Mouse (Mus musculus): ENCODE results near the gene Cbx4. TPM values are rescaled to one million over a fixed set of nuclear protein-coding genes. Genes with fewer than 3 reads are reported as not detected.

Gene Cbx4
- polyA plus RNA-seq (2015; fragmentation: Nextera tagmentation; extraction: Ambion mirVana): 25.1 and 26.8 TPM in 2 replicates

GRCm38 (mm10) chr11:119086144-119086971 lies at the start of gene Cbx4:
Gene Cbx4 (minus strand): TSS chr11:119086221.
- peak; percentile 98 for DNase-seq (ENCODE audit: low spot score)

DNA sequence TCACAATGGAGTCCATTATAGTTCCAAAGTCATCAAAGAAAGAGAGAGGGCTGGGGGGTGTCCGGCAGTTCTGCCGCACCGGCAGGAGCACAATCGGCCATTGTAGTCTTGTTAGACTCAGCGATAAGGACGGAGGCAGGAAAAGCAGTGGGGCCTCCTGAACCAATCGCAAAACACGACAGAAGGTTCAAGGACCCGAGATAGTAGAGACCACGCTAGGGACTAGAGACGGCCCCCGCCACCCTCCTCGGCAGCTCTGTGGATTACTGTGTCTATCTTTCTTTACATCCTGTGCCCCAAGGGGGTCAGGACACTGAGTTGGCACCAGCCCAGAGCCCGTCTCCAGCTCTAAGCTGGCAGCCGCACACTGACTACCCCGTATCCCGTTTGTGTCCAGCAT lies 48.6 kb upstream of the Cbx4 start:
- peak; percentile 33 for DNase-seq (ENCODE audit: low spot score)

DNA sequence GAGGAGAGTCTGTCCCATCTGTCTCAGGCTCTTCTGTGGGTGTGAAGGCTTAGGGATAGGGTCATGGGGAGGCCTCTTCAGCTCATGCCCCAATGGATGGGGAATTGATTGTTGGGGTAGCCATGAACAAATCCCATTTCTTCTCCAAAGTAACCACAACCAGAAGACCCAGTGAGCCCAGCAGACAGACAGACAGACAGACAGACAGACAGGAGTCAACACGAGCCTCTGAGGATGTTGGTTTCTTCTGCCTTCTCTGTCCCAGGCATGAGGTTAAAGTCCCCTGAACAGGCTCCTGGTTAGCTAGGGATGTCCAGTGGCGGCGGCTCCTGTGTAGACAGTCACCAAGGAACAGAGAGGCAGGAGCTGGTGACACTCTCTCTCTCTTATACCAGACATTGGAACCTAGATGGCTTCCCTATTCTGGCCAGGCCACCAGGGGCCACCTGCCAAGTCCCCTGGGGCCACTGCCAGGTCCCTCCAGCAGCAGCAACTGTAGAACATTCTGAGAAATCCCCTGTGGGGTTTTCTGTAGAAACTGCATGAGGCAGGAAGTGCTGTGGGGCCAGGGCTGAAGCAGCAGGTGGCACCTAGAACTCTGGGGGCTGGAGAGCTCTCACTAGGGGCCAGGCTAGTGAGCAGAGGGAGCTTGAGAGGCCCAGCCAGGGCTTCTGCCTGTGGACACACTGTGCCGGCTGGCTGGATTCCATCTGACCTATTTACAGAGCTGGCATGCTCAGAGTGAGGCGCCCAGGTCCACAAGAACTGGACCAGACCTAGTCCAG lies 47.6 kb upstream of the Cbx4 start:
- peak; percentile 74 for DNase-seq (ENCODE audit: low spot score)

GRCm38 (mm10) chr11:119132198-119133035 lies 46.4 kb upstream of the Cbx4 start:
- DNase-seq (ENCODE audit: low spot score): no peak

DNA sequence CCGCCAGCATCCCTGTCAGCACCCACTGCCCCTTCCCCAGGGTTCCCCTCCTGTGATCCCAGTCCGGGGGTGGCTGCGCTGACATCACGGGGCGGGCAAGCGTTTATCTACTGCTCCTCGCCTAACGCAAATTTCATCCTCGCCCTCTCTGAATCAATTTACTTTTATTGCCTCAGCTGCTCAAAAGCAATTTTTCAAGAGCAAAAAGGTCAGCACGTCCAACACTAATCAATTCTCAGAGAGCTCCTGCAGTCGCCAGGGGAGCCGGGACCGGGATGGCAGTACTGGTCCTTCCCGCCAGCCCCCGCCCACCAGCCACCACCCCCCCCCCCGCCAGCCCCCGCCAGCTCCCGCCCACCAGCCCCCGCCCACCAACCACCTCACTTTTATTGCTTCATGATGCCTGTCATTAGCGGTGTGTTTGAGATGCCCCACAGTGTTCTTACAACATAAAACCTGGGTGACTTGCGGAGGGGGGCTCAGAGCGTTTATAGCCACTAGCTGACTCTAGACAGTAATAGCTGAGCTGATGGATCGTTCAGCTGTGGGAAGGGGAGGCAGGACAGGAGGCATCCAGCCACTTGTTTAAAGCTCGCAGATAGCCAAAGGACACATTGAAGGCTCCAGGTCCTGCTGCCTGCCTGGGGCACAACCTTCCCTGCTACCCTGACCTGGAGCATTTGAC lies 44.2 kb upstream of the Cbx4 start:
- DNase-seq (ENCODE audit: low spot score): no peak

DNA sequence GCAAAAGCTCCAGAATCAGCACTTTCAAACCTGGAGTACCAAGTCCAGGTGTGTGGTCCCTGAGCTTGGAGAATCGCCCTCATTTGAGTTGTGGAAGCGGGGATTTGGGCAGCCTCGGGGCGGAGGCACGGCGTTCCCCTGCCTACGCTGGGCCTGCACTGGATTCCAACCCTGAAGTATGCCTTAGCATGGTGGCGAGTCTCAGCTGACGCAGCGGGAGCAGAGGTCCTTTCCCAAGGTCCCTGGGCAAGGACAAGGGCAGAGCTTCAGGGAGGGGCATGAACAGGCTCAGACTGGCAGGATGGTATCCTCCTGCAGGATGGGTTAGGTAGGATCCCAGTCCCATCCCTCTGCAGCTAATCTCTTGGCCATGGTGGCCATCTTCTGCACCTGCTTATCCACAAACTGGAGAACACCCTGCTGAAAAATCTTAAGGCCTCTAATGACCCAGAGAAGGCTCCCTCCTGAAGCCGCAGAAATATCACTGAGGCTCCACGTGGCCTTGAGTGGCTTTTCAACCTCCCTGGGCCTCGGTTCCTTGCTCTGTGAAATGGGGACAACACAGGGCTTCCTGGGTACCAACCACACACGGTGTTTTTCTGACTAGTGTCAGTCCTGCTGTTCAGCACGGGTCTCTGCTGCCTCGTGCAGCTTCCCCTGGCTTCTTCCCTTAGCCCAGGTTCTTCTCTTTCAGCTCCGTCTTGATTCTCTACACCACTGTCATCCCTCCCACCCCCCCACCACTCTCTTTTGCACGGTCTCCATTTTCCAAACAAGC lies 43.4 kb upstream of the Cbx4 start:
- DNase-seq (ENCODE audit: low spot score): no peak

DNA sequence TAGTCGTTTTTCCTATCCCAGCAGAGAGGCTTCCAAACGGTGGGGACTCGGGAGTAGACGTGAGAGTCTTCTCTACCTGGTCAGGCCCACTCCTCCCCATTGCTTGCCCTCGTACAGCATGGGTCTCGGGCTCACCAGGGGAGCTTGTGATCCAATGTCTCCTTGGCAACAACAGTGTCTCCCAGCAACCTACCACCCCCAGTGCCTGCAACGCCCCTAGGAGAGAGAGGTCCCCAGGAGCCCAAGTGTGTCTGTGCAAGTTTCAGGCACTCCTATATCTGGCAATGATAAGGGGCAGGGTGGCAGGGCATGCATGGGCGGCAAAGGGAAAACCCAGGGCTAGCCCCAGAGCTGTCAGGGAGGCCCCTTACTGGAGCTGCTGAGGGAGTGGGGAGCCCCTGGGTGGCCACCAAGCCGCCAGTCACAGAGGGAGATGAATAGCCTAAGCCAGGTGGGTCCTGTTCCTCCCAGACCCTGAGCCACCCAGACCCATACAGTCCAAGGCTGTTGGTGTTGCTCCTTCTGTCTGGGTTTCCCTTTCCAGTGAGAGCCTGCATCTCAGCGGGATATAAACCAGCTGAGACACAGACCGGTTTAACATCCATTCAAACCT lies 42.8 kb upstream of the Cbx4 start:
- DNase-seq (ENCODE audit: low spot score): no peak

DNA sequence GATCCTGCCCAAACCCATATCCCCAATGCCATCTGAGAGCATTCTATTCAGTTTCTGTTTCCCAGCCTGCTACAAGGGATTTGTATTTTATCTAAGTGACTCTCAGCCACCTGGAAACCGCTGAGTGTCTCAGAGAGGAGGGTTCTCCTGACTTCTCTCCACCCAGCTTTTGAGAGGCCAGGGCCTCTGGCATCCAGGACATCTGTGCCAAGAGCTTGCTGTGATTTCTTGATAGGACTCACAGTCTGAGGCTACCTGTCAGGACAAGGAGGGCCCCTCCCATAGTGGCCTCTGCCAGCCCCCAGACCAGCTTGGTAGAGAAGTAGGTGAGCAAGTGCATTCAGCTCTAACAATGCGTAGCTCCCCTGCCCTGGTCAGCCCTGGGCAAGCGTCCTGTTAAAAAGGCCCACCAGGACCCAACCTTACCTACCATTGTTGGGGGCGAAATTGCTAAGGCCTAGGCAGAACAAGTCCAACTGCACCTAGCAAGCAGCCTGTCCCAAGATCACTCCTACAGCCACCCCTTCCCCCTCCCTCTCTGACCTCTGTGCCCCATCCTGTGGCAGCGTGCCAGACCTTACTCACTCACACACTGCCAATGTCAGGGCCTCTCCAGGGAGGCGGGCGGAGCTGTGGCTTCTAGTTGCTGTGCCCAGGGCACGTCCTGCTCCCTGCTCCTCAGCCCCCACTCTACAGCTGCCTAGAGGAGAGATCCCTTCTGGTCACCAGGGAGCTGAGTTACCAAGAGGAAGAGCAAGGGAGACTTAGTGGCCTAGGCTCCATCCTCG lies 41.9 kb upstream of the Cbx4 start:
- DNase-seq (ENCODE audit: low spot score): no peak

DNA sequence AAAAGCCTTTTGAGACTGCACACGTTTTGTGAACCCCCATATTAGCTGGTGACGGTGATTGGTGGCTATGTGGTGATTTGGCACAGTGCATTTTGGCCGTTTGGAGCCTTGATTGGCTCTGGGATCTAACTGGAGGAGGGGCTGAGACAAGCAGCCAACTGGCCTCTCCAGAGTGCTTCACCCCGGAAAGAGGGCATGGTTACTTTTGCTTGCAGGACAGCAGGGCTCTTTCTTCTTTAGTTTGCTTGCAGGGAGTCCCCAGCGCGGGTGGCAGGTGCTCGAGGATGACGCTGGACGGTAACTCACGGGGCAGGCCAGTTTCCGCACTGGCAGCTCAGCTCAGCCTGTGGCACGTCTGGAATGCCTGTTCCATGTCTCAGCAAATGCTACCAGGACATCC lies 41.1 kb upstream of the Cbx4 start:
- no peak for DNase-seq (ENCODE audit: low spot score)

- DNase-seq (ENCODE audit: low spot score): no peak
These were observed 40.2 kb upstream of the Cbx4 start for GRCm38 (mm10) chr11:119125929-119126861.

- DNase-seq (ENCODE audit: low spot score): no peak
These were observed 38.5 kb upstream of the Cbx4 start for GRCm38 (mm10) chr11:119124536-119124935.

DNA sequence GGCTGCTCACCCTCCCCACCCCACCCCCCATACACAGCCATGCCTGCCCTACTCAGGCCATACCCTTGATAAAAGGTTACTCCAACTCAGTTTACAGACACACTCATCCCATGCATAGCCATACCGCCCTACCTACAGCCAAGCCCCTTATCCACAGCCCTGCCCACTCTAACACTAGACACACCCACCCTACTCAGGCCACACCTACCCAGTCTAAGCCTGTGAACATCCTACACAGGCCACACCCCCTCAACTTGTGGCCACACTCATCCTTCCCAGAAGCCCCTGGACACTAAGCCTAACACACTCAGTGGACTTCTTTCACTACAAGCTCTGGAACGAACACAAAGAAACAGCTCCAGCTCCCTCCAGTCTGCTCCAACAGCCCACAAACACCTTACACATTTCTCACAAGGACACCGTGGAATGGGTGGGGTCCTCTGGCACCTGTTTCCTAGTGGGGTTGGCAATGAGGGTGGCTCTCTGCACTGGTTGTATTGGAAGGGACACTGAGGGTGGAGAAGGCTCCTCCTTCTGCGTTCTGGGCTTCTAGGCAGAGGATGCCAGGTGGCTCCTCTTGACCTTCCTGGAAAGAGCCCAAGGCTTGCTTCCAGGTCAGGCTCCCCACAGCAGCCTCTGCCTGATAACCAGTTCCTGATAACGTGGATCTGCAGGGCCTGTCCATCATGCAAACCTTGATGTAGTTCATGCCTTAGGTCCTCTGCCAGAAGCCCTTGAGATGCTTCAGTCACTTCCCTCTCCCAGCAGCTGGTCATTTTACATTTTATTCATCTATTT lies 37.7 kb upstream of the Cbx4 start:
- DNase-seq (ENCODE audit: low spot score): no peak

DNA sequence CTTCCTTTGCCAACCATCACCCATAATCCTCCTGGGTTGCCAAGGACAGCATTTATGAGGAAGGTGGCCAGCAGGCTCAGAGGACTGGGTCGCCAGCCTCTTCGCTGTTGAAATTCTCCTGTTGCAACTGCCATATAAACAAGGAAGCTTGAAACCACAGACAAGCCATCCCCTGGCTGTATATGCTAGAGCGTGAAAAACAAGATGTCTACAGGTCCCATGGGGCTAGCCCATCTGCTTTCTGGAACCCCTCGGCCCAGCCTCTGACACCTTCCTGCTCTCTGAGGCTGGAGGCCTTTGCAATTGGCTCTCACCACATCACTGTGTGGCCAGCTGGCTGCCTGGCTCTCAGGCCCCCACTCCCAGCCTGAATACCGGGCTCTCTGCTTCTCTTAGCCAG lies 36.4 kb upstream of the Cbx4 start:
- no peak for DNase-seq (ENCODE audit: low spot score)

DNA sequence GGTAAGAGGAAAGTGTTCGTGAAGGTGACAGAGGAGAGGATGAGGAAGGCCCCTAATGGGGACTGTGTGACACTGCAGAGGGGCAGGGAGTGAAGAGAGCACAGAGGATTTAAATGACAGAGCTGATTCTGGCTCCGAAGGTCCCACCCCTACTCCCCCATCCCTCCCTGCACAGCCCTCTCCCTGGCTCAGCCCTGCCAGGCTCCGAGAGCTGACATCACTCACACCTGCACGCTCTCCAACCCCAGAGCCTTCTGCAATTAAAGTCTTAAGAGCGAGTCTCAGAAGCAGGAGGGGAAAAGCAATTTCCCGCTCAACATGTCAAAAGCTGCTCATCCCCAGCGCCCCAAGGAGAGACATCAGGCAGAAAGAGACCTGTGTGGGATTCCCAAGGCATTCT lies 32.9 kb upstream of the Cbx4 start:
- DNase-seq (ENCODE audit: low spot score): no peak

DNA sequence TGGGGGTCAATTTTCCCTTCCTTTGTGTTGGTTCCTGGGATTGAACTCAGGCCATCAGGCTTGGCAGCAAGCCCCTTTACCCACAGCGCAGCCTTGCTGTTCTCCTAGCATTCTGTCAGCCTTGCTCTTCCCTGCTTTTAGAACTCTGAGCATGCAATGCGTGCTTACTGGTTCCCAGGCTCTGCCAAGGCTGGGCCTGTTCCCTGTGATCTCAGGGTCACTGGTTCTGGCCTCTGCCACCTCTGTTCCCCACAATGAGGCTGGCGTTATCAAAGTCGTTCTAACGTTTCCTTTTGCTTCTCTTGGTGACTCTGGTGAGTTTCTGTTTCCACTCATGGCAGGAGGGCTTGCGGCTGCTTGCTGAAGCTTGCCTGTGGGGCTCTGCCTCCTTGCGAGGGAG lies 31.9 kb upstream of the Cbx4 start:
- no peak for DNase-seq (ENCODE audit: low spot score)

DNA sequence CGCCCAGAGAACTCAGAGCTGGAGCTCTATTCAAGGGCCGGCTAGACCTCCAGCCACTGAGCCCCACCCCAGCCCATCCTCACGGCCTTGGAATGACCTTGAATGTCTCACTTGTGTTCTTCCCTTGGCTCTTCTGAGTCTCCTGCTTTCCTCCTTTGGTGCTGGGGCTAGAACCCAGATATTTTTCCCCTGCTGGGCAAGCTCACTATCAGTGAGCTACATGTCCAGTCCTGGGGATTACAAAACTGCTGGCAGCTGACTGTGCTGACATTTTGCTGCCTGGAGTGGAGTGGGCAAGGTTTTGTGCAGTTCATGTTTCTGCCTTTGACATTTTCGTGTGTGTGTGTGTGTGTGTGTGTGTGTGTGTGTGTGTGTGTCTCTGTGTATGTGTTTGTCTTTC lies 31.0 kb upstream of the Cbx4 start:
- DNase-seq (ENCODE audit: low spot score): no peak

DNA sequence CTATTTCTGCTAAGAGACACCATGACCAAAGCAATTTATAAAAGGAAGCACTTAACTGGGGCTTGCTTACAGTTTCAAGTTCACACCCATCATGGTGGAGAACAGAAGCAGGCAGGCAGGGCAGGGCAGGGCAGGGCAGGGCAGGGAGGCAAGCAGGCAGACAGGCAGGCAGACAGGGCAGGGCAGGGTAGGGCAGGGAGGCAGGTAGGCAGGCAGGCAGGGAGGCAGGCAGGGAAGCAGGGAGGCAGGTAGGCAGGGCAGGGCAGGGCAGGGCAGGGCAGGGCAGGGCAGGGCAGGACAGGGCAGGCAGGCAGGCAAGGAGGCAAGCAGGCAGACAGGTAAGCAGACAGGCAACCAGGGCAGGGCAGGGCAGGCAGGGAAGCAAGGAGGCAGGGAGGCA lies 26.7 kb upstream of the Cbx4 start:
- DNase-seq (ENCODE audit: low spot score): no peak

Measured in thymus, postnatal 0 days (tissue).